Mouse (Mus musculus) cerebellum, adult 8-10 months (tissue): ENCODE measurements around the gene Serpind1.

Experiments used
- DNase-seq: peaks from one replicate; pipeline ENCODE4 v3.0.0; 2022

Gene Serpind1

GRCm38 (mm10) chr16:17356031-17356430, 24.9 kb downstream of the Serpind1 start:
- no peak for DNase-seq

- no peak for DNase-seq
Measured at GRCm38 (mm10) chr16:17358787-17359186, 27.6 kb downstream of the Serpind1 start.

- DNase-seq, result no peak
Measured at GRCm38 (mm10) chr16:17382306-17382705, 51.1 kb downstream of the Serpind1 start.

GRCm38 (mm10) chr16:17383594-17384326, 52.6 kb downstream of the Serpind1 start:
- no peak for DNase-seq

DNA sequence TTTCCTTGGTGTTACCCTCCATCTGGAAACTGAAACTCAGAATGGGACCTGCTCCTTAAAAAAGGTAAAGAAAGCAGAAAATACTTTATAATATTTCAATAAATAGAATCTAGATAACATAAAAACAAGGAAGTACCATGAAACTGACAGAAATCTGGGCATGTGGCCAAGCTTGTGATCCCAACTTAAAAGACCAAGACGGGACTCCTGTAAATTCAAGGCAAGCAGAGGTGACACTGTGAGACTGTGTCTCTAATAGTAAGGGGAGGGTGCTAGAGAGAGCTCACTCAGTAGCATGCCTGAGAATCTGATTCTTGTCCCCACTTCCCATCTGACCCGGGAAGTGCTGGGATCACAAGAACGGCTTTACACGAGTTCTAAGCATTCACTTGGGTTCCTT, 61.6 kb downstream of the Serpind1 start:
- DNase-seq, result no peak
